Mouse (Mus musculus): ENCODE measurements around the gene Fam185a. TPM values are rescaled to one million over a fixed set of nuclear protein-coding genes. Genes with fewer than 3 reads are reported as not detected.

Fam185a gene
- polyA plus RNA-seq, 1 experiment from 2014 or later: 10.2 TPM

DNA sequence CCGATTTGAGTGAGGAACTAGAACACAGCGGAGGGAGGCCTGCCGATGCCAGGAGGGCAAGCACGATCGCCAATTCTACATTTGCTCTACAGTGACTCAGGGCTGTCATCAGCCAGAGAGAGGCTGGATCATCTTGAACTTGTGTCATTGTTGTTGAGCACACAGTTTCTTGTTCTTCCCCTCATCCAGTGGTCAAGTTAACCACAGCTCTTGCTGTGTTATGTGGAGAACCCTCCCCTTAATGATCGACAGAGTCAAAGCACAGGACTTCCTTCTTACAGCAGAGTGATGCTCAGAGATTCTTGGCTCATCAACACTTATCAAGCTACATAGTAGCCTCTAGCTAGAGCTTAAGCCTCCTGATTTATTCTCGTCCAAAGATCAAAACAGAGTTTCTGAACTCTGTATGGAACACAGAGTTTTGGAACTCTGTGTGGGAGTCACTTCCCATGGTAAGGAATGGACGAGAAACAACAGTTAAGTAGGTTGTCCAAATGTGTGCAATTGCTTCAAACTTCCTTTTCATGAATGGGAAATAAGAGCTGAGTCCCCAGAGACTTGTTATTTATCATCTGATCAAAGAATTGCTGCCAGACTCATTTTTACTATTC lies 104.5 kb downstream of the Fam185a start:
- no peak for DNase-seq (ENCODE audit: low read depth, low spot score)
- in situ Hi-C loops (cut with MboI; ENCODE audit: low pct_unique_long_range_greater_than_20kb): no loop called here
- ChIA-PET POLR2A (no interaction called here), CTCF (interaction anchor here (1.0 to 1.2 kb wide), 3 partner anchors 19 to 112 kb away, joined by 3 read pairs; no protein-coding TSS in a partner anchor)
- H3K27me3 ChIP-seq: no peaks in the 10 kb centered on the region
- ATAC-seq: no peak
- TF ChIP-seq CTCF (IDR thresholded peaks at IDR 0.05): no peak

Other genes with a start within 250 kb of the Fam185a start
- 5.7 TPM for gene Gsap, start 238.7 kb upstream of the Fam185a start, polyA plus RNA-seq (2021)
- not detected for gene Fgl2, start 52.3 kb upstream of the Fam185a start, polyA plus RNA-seq (2021)
- gene Ccdc146, start 281 bp upstream of the Fam185a start, polyA plus RNA-seq (2021): 0.37 TPM
- not detected for gene Lrrc17, start 118.6 kb downstream of the Fam185a start, polyA plus RNA-seq (2021)
- gene Fbxl13, start 220.7 kb downstream of the Fam185a start, polyA plus RNA-seq (2021): 0.15 TPM
- gene Armc10, start 220.9 kb downstream of the Fam185a start, polyA plus RNA-seq (2021): 42.2 TPM

Data from Patski (cell line).